Mouse (Mus musculus) inflammation-experienced regulatory T-cells (primary cell): Measurements from ENCODE around the gene Gbf1. TPM values are rescaled to one million over a fixed set of nuclear protein-coding genes. Genes with fewer than 3 reads are reported as not detected.

Source experiments
- polyA plus RNA-seq, 2 experiments: library from polyadenylated mRNA; unstranded; fragments of 100-300 nt; shearing (Covaris generic); gene quantifications; one replicate each; pipeline ENCODE4 v1.2.1; 2017

Gene Gbf1
- 10 to 100 TPM; 57.4 to 61.6 TPM for polyA plus RNA-seq

DNA sequence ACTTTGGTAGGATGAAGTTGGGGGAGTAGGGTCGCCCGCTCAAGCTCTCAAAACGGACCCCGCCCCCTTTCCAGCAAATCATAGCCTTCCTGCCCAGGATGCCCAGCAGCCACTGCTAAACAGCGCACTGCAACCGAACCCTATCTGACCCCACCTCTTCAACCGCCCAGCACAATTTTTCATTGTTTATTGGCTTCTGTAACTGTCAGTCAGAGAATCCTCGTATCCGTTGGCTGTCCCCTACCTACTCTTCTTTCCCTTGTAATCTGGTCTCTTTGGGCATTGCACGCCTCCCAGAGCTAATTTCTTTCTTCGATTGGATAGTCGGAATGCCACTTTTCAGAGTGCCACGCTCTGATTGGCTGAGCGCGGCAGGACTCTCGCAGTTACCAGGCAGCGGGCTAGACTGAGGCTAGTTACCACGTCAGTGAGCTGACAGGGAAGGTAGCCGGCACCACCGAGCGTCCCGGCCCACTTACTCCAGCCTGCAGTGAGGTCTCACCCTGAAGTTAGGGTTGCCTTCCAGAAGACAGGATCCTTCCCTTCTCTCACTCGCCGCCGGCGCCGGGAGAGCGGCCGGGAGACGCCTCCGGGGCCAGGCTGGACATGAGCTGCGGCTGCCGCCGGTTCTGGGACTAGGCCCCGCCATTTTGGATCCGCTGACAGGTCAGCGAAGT, at the start of gene Gbf1:
Gbf1 (plus strand) TSS at position 383 of the 677 bp plus-strand sequence.

GRCm38 (mm10) chr19:46131694-46132525, 20.4 kb upstream of the Gbf1 start, which contains the start of gene Elovl3:
Elovl3 (plus strand) TSS chr19:46131897.

DNA sequence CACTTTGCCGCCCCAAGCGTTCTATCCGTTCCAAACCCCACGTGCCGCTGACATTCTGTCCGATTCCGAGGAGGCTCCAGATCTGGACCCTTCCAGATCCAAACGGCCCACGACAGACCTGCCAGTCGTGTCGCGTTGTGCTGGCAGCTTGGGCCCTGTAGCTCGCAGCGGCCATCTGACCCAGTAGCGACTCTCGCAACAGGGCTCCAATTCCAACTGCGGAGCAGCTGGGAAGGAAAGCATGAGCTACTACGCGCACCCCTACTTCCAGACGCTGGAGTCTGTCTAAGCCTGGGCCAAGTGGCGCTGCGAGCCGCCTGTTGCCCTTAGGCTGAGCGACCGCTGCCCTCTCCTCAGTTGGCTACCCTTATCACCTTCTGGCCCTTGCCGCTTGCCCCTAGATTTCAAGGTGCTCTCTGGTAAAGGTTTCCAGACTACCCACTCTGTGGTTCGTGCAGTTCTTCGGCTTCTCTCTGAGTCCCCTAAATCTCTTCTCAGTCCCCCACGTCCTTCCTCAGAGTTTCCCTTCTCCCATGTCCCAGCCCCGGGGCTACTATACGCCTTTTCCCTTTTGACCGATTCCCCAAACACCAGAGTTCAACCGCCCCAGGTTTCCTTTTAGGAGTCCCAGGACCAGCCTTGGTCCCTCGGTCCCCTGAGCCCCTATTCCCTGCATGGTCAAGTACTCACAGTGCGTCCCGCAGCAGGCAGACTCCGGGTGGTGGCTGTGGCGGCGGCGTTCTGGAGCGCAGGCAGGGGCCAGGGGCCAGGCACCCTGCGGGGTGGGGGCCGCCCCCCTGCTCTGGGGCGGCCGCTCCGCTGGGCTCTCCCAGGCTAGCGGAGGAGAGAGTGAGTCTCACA, 4.6 kb upstream of the Gbf1 start, which contains the start of gene Pitx3:
Pitx3 (minus strand) TSS at position 816 of the 861 bp plus-strand sequence.

GRCm38 (mm10) chr19:46304216-46304841, 152.0 kb downstream of the Gbf1 start, which contains the start of gene Nfkb2:
Nfkb2 (plus strand) TSS chr19:46304320.

DNA sequence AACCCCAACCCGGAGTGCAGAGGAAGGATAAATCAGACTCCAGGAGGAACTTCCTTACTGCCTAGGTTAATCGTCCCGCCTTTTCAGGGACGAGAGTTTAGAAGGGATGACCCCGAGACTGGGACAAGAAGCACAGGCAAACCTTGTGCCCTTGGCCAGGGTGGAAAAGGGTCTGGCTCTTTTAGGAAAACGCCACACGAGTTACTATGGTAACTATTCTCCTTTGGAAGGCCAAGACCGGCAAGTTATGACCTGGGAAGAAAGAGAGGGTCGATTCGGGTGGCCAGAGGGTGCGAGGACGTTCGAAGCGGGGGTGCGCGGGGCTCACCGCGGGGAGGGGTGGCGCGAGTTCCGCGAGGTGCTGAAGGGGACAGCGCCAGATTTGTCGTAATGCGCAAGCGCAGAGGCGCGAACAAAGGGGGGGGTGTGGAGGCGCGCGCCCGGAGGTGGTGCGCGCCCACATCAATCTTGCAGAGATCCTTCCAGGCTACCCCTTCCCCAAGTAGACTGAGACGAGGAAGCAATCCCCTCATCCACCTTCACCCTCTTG, 174.5 kb downstream of the Gbf1 start, which contains the start of gene Psd:
Psd (minus strand) TSS at position 401 of the 550 bp plus-strand sequence.

DNA sequence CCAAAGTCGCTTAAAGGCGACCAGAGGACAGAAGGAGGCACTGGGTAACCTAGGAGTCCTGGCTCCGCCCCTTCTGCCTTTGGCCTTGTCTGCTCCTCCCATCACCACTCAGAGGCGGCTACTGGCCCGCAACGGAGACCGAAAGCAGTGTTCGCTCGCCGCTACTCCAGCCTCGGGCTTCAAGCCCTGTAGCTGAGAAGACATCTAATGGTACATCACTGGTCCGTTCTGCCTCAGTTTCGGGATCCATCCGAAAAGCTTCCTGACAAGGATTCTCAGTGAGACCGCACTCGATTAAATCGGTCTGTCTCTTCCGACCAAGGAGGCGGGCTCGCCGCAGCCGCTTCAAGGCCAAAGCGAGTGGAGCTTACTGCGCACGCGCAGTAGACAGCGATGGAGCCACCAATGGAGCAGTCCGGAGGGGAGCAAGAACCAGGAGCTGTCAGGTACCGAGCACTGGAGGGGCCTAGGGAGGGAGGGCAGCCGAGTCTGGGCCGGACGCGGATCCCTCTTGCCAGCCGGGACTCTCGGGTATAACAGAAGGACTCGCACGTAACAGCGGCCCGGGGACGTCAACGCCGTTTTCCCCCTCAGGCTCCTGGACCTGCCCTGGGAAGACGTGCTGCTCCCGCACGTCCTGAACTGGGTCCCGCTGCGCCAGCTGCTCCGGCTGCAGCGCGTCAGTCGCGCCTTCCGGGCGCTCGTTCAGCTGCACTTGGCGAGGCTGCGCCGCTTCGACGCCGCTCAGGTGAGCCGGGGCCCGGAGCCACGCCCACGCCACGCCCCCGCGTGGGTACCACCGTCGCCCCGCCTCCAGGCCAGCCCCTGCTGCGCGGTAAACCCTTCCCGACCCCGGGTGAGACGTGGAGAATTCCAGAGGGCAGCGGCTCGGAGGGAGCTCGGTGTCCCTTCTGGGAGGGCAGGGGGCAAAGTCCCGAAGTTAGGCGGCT, 176.0 kb downstream of the Gbf1 start, which contains the start of gene Fbxl15:
Fbxl15 (plus strand) TSS at position 104 of the 950 bp plus-strand sequence.

Other genes starting within 250 kb of the Gbf1 start
- gene Armh3, start 154.0 kb upstream of the Gbf1 start, polyA plus RNA-seq = 10 to 100 TPM; 10.5 to 15.7 TPM
- gene Hps6, start 149.0 kb upstream of the Gbf1 start, polyA plus RNA-seq = 10 to 100 TPM; 14.9 to 16.5 TPM
- gene Pprc1, start 107.6 kb upstream of the Gbf1 start, polyA plus RNA-seq = 10 to 100 TPM; 43.5 to 60.9 TPM
- 100 to 1,000 TPM; 232 to 298 TPM for gene Ldb1, start 107.3 kb upstream of the Gbf1 start, polyA plus RNA-seq
- 10 to 100 TPM; 75.5 to 93.8 TPM for gene Nolc1, start 76.6 kb upstream of the Gbf1 start, polyA plus RNA-seq
- gene Elovl3, start 20.6 kb upstream of the Gbf1 start, polyA plus RNA-seq = not detected
- gene Pitx3, start 4.2 kb upstream of the Gbf1 start, polyA plus RNA-seq = under 1 TPM in 1 of 2 experiments, not detected in 1; 0.27 TPM
- gene Nfkb2, start 151.8 kb downstream of the Gbf1 start, polyA plus RNA-seq = 100 to 1,000 TPM in 1 of 2 experiments, 10 to 100 TPM in 1; 87.1 to 102 TPM
- 1 to 10 TPM; 4.2 to 7.8 TPM for gene Psd, start 174.6 kb downstream of the Gbf1 start, polyA plus RNA-seq
- gene Fbxl15, start 175.7 kb downstream of the Gbf1 start, polyA plus RNA-seq = 10 to 100 TPM; 15.7 to 16.8 TPM
- gene Cuedc2, start 186.2 kb downstream of the Gbf1 start, polyA plus RNA-seq = 10 to 100 TPM; 32.0 to 45.8 TPM
- gene Mfsd13a, start 188.6 kb downstream of the Gbf1 start, polyA plus RNA-seq = 1 to 10 TPM; 6.5 to 8.3 TPM
- gene 2310034G01Rik, start 197.8 kb downstream of the Gbf1 start, polyA plus RNA-seq = under 1 TPM; 0.21 to 0.57 TPM
- gene Actr1a, start 243.2 kb downstream of the Gbf1 start, polyA plus RNA-seq = 100 to 1,000 TPM in 1 of 2 experiments, 10 to 100 TPM in 1; 88.7 to 102 TPM
- gene Sufu, start 244.4 kb downstream of the Gbf1 start, polyA plus RNA-seq = 10 to 100 TPM; 31.7 to 44.7 TPM